In genomic region chr4:142209884-142210283, GRCm38 (mm10) we compare ENCODE assay signal across 10 mouse cellular contexts. TPM values are rescaled to one million over a fixed set of nuclear protein-coding genes. Genes with fewer than 3 reads are reported as not detected.
DNase-seq lines count a peak whose midpoint lies in the region; ATAC-seq and TF ChIP-seq lines count a peak whose summit lies in the region.
"Had no signal": no experiment of that assay in that cellular context is flagged by ENCODE, and none has a peak within 500 bp of the region (broad histone marks: within the 10 kb centered on the region; RNA-seq: fewer than 3 reads in every experiment).

No protein-coding gene starts in this region.

- no peak overlapping the region for H3K4me2 ChIP-seq in hindbrain, embryonic 13.5 days
- no peak overlapping the region for H3K4me2 ChIP-seq in hindbrain, embryonic 14.5 days (replicated peaks)
- H3K4me2 ChIP-seq in intestine, postnatal 0 days (replicated peaks; ENCODE audit: low read depth): 0 out of 2 replicates have a peak overlapping the region, but pooled peaks have one; percentile 3
- H3K4me2 ChIP-seq in limb, embryonic 14.5 days (replicated peaks; ENCODE audit: low read depth, low read length, severe bottlenecking): no peak overlapping the region
- H3K4me2 ChIP-seq in neural tube, embryonic 15.5 days: no peak overlapping the region
- H3K4me2 ChIP-seq in liver, embryonic 11.5 days: no peak overlapping the region
- H3K4me2 ChIP-seq: embryonic facial prominence, embryonic 13.5 days; midbrain, embryonic 11.5 days had no signal

- ATAC-seq in hindbrain, embryonic 13.5 days (ENCODE audit: low FRiP score): no peak
- ATAC-seq in hindbrain, embryonic 14.5 days (ENCODE audit: low FRiP score): no peak
- no peak for ATAC-seq in intestine, postnatal 0 days
- no peak for ATAC-seq in limb, embryonic 14.5 days (ENCODE audit: low FRiP score, low read depth)
- ATAC-seq in neural tube, embryonic 15.5 days (ENCODE audit: low FRiP score): no peak
- no peak for ATAC-seq in liver, embryonic 11.5 days (replicated peaks; ENCODE audit: low FRiP score)

- 74% methylated on average over 9 of the region's 9 CpGs for WGBS in hindbrain, embryonic 13.5 days
- WGBS in hindbrain, embryonic 14.5 days: 78% methylated on average over 9 of the region's 9 CpGs
- 69% methylated on average over 9 of the region's 9 CpGs for WGBS in intestine, postnatal 0 days
- WGBS in limb, embryonic 14.5 days: 49% methylated on average over 9 of the region's 9 CpGs
- WGBS in neural tube, embryonic 15.5 days: 75% methylated on average over 9 of the region's 9 CpGs
- WGBS in liver, embryonic 11.5 days: 47% methylated on average over 9 of the region's 9 CpGs

- no peak overlapping the region for H3K9ac ChIP-seq in hindbrain, embryonic 13.5 days
- H3K9ac ChIP-seq in hindbrain, embryonic 14.5 days: no peak overlapping the region
- H3K9ac ChIP-seq in intestine, postnatal 0 days (ENCODE audit: low read depth, low read length): no peak overlapping the region
- H3K9ac ChIP-seq in limb, embryonic 14.5 days (ENCODE audit: low read depth, low read length, severe bottlenecking): no peak overlapping the region; the same call in 1 of the 2 replicates
- no peak overlapping the region for H3K9ac ChIP-seq in neural tube, embryonic 15.5 days (replicated peaks)
- no peak overlapping the region for H3K9ac ChIP-seq in liver, embryonic 11.5 days (ENCODE audit: low read depth, low read length)
- H3K9ac ChIP-seq: embryonic facial prominence, embryonic 13.5 days had no signal

- 0 out of 2 replicates have a peak, but pooled peaks cover 2% of the 10 kb centered on the region for H3K36me3 ChIP-seq in hindbrain, embryonic 13.5 days
- no peaks in the 10 kb centered on the region for H3K36me3 ChIP-seq in hindbrain, embryonic 14.5 days (replicated peaks; ENCODE audit: control insufficient read depth, insufficient read depth)
- H3K36me3 ChIP-seq in intestine, postnatal 0 days (ENCODE audit: control insufficient read depth, insufficient read depth): peaks cover 12% of the 10 kb centered on the region; the same call in 1 of the 2 replicates
- peaks cover 14% of the 10 kb centered on the region; the same call in 1 of the 2 replicates for H3K36me3 ChIP-seq in limb, embryonic 14.5 days (ENCODE audit: control insufficient read depth, insufficient read depth, low read length)
- H3K36me3 ChIP-seq in neural tube, embryonic 15.5 days: no peaks in the 10 kb centered on the region
- H3K36me3 ChIP-seq in liver, embryonic 11.5 days (ENCODE audit: control insufficient read depth, insufficient read depth, low read length): no peaks in the 10 kb centered on the region; the same call in 1 of the 2 replicates

- no peak for TF ChIP-seq CTCF in intestine, postnatal 0 days (IDR thresholded peaks at IDR 0.05; ENCODE audit: low read depth)

- no peaks in the 10 kb centered on the region for H3K27me3 ChIP-seq in hindbrain, embryonic 13.5 days
- H3K27me3 ChIP-seq in hindbrain, embryonic 14.5 days (ENCODE audit: control insufficient read depth, insufficient read depth, low read length): no peaks in the 10 kb centered on the region
- no peaks in the 10 kb centered on the region for H3K27me3 ChIP-seq in intestine, postnatal 0 days (replicated peaks; ENCODE audit: control insufficient read depth, insufficient read depth, low read length)
- H3K27me3 ChIP-seq in limb, embryonic 14.5 days (ENCODE audit: control insufficient read depth, insufficient read depth, low read length): no peaks in the 10 kb centered on the region
- no peaks in the 10 kb centered on the region for H3K27me3 ChIP-seq in neural tube, embryonic 15.5 days (replicated peaks)
- no peaks in the 10 kb centered on the region for H3K27me3 ChIP-seq in liver, embryonic 11.5 days (replicated peaks; ENCODE audit: control insufficient read depth, insufficient read depth, low read length)
- H3K27me3 ChIP-seq: embryonic facial prominence, embryonic 13.5 days had no signal

- H3K27ac ChIP-seq in hindbrain, embryonic 13.5 days: 0 out of 2 replicates have a peak overlapping the region, but pooled peaks have one; percentile 0
- H3K27ac ChIP-seq in hindbrain, embryonic 14.5 days: no peak overlapping the region
- no peak overlapping the region for H3K27ac ChIP-seq in intestine, postnatal 0 days (ENCODE audit: low read depth, low read length)
- H3K27ac ChIP-seq in limb, embryonic 14.5 days (replicated peaks; ENCODE audit: low read depth, low read length): 0 out of 2 replicates have a peak overlapping the region, but pooled peaks have one; percentile 26
- H3K27ac ChIP-seq in neural tube, embryonic 15.5 days (replicated peaks): no peak overlapping the region
- H3K27ac ChIP-seq in liver, embryonic 11.5 days (ENCODE audit: low read depth, low read length): no peak overlapping the region
- H3K27ac ChIP-seq: embryonic facial prominence, embryonic 13.5 days had no signal

- peaks cover 48% of the 10 kb centered on the region for H3K4me1 ChIP-seq in hindbrain, embryonic 13.5 days (replicated peaks)
- H3K4me1 ChIP-seq in hindbrain, embryonic 14.5 days (replicated peaks; ENCODE audit: control insufficient read depth, insufficient read depth, low read length): no peaks in the 10 kb centered on the region; the same call in 1 of the 2 replicates
- 0 out of 2 replicates have a peak, but pooled peaks cover 5% of the 10 kb centered on the region for H3K4me1 ChIP-seq in intestine, postnatal 0 days (replicated peaks; ENCODE audit: control insufficient read depth, insufficient read depth, low read length)
- H3K4me1 ChIP-seq in limb, embryonic 14.5 days (ENCODE audit: control insufficient read depth, insufficient read depth, low read length): peaks cover 15% of the 10 kb centered on the region; the same call in 1 of the 2 replicates
- H3K4me1 ChIP-seq in neural tube, embryonic 15.5 days: peaks cover 44% of the 10 kb centered on the region
- peaks cover 5% of the 10 kb centered on the region; the same call in 1 of the 2 replicates for H3K4me1 ChIP-seq in liver, embryonic 11.5 days (replicated peaks; ENCODE audit: control insufficient read depth, insufficient read depth, low read length)

- no peak overlapping the region for H3K4me3 ChIP-seq in hindbrain, embryonic 13.5 days
- no peak overlapping the region for H3K4me3 ChIP-seq in hindbrain, embryonic 14.5 days (replicated peaks; ENCODE audit: low read length)
- H3K4me3 ChIP-seq in intestine, postnatal 0 days (ENCODE audit: low read depth, low read length): no peak overlapping the region
- H3K4me3 ChIP-seq in limb, embryonic 14.5 days (replicated peaks; ENCODE audit: low read length): no peak overlapping the region
- no peak overlapping the region for H3K4me3 ChIP-seq in neural tube, embryonic 15.5 days (replicated peaks)
- H3K4me3 ChIP-seq in liver, embryonic 11.5 days (ENCODE audit: low read depth, low read length): no peak overlapping the region
- H3K4me3 ChIP-seq: embryonic facial prominence, embryonic 13.5 days had no signal

- DNase-seq in hindbrain, embryonic 14.5 days (ENCODE audit: low spot score): no peak
- DNase-seq in heart, adult 18-20 months: peak; percentile 70 to 79
- no peak for DNase-seq in limb, embryonic 14.5 days (ENCODE audit: low spot score)
- DNase-seq in liver, embryonic 11.5 days (ENCODE audit: low spot score): no peak
- DNase-seq in urinary bladder, postnatal 36 days (ENCODE audit: low spot score in 2 of 2): no peak

- H3K9me3 ChIP-seq in hindbrain, embryonic 13.5 days: no peaks in the 10 kb centered on the region
- no peaks in the 10 kb centered on the region for H3K9me3 ChIP-seq in hindbrain, embryonic 14.5 days (ENCODE audit: control insufficient read depth, low read length)
- H3K9me3 ChIP-seq in intestine, postnatal 0 days (ENCODE audit: control insufficient read depth): no peaks in the 10 kb centered on the region
- no peaks in the 10 kb centered on the region for H3K9me3 ChIP-seq in limb, embryonic 14.5 days (ENCODE audit: control insufficient read depth, low read length)
- H3K9me3 ChIP-seq in neural tube, embryonic 15.5 days (replicated peaks): no peaks in the 10 kb centered on the region
- no peaks in the 10 kb centered on the region for H3K9me3 ChIP-seq in liver, embryonic 11.5 days (ENCODE audit: control insufficient read depth, low read length)
- H3K9me3 ChIP-seq: embryonic facial prominence, embryonic 13.5 days had no signal

- no peak for TF ChIP-seq POLR2A in limb, embryonic 14.5 days (IDR thresholded peaks at IDR 0.05; ENCODE audit: borderline replicate concordance, extremely low read depth, insufficient read depth, insufficient read length)

RNA-seq across cellular contexts. Expression of gene Kazn, which starts 29.3 kb away (rescaled TPM):
- polyA plus RNA-seq in hindbrain, embryonic 13.5 days (2015; fragmentation: Nextera tagmentation; extraction: Ambion mirVana): 17.9 and 19.1 TPM in 2 replicates
- polyA plus RNA-seq in hindbrain, embryonic 14.5 days (2014; fragmentation: Nextera tagmentation; extraction: Ambion mirVana): 18.5 and 24.0 TPM in 2 replicates
- 1 to 10 TPM; 2.8 to 3.1 TPM for total RNA-seq in heart, adult 18-20 months (2021)
- 17.5 and 20.2 TPM in 2 replicates for polyA plus RNA-seq in intestine, postnatal 0 days (2015; fragmentation: Nextera tagmentation; extraction: Ambion mirVana)
- polyA plus RNA-seq in limb, embryonic 14.5 days (2012; rRNA removed): 31.3 and 43.4 TPM in 2 replicates
- 12.7 and 14.0 TPM in 2 replicates for polyA plus RNA-seq in limb, embryonic 14.5 days (2014; fragmentation: Nextera tagmentation; extraction: Ambion mirVana)
- polyA plus RNA-seq in neural tube, embryonic 15.5 days (2015; fragmentation: Nextera tagmentation; extraction: Ambion mirVana): 25.4 and 25.5 TPM in 2 replicates
- polyA plus RNA-seq in liver, embryonic 11.5 days (2014; fragmentation: Nextera tagmentation; extraction: Ambion mirVana): 4.0 and 4.4 TPM in 2 replicates

Comparison
In these comparisons a context has a peak if more than half of its experiments do, and no peak if none do; other contexts are left out.
1. H3K27ac ChIP-seq: peak in hindbrain, embryonic 13.5 days (single experiment) and limb, embryonic 14.5 days (single experiment); none in hindbrain, embryonic 14.5 days (single experiment), intestine, postnatal 0 days (single experiment), neural tube, embryonic 15.5 days (single experiment) and liver, embryonic 11.5 days (single experiment).
2. DNase-seq: peak in heart, adult 18-20 months (2 of 2); none in hindbrain, embryonic 14.5 days (single experiment), limb, embryonic 14.5 days (single experiment), liver, embryonic 11.5 days (single experiment) and urinary bladder, postnatal 36 days (0 of 2).